Mouse (Mus musculus): ENCODE results near the gene Hexa. TPM values are rescaled to one million over a fixed set of nuclear protein-coding genes. Genes with fewer than 3 reads are reported as not detected.

Hexa gene
- polyA plus RNA-seq, 1 experiment from 2014 or later, result 61.2 TPM

GRCm38 (mm10) chr9:59533889-59534288 is 5.5 kb upstream of the Hexa start:
- 79% methylated on average over 4 of the region's 4 CpGs for WGBS
- Histone ChIP-seq H3K27me3 (replicated peaks) (no peaks in the 10 kb centered on the region), H3K4me1 (peaks cover 1% of the 10 kb centered on the region), H3K27ac (no peak overlapping the region), H3K36me3 (replicated peaks) (no peaks in the 10 kb centered on the region), H3K9ac (no peak overlapping the region), H3K4me3 (no peak overlapping the region), H3K4me2 (no peak overlapping the region), H3K9me3 (no peaks in the 10 kb centered on the region)
- no peak for ATAC-seq (replicated peaks)

DNA sequence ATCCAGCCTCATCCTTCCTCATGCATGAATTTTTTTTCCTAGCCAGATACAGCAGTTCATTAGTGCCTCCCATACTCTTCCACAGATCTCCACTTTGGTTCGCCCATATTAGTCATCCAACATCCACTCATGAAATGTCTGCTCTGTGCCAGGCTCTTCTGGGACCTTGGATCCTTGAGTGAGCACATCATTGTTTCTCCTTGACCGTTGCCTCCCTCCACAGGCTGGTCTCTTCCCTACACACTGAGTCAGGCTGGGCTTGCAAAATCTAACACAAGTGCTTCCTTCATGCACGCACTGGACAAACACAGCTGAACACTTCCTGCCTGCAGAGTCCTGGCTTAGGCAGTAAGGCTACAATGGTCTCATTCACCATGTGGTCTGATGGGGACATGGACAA is 1.7 kb upstream of the Hexa start:
- ATAC-seq (replicated peaks), result no peak
- H3K4me1 ChIP-seq, result peaks cover 25% of the 10 kb centered on the region
- no peaks in the 10 kb centered on the region for H3K36me3 ChIP-seq (replicated peaks)
- H3K9ac ChIP-seq, result no peak overlapping the region
- WGBS, result 88% methylated on average over 3 of the region's 3 CpGs
- H3K27ac ChIP-seq, result no peak overlapping the region
- H3K4me3 ChIP-seq, result no peak overlapping the region
- H3K27me3 ChIP-seq (replicated peaks), result no peaks in the 10 kb centered on the region
- H3K9me3 ChIP-seq, result no peaks in the 10 kb centered on the region
- no peak overlapping the region for H3K4me2 ChIP-seq

GRCm38 (mm10) chr9:59541617-59542016 is 2.3 kb downstream of the Hexa start:
- Histone ChIP-seq H3K27me3 (replicated peaks) (no peaks in the 10 kb centered on the region), H3K4me3 (no peak overlapping the region), H3K4me1 (peaks cover 32% of the 10 kb centered on the region), H3K9ac (no peak overlapping the region), H3K36me3 (replicated peaks) (no peaks in the 10 kb centered on the region), H3K4me2 (peak overlapping the region; percentile 72; the same call in 1 of the 2 replicates), H3K9me3 (no peaks in the 10 kb centered on the region), H3K27ac (no peak overlapping the region)
- ATAC-seq (replicated peaks), result no peak
- WGBS, result 96% methylated on average over 6 of the region's 6 CpGs

DNA sequence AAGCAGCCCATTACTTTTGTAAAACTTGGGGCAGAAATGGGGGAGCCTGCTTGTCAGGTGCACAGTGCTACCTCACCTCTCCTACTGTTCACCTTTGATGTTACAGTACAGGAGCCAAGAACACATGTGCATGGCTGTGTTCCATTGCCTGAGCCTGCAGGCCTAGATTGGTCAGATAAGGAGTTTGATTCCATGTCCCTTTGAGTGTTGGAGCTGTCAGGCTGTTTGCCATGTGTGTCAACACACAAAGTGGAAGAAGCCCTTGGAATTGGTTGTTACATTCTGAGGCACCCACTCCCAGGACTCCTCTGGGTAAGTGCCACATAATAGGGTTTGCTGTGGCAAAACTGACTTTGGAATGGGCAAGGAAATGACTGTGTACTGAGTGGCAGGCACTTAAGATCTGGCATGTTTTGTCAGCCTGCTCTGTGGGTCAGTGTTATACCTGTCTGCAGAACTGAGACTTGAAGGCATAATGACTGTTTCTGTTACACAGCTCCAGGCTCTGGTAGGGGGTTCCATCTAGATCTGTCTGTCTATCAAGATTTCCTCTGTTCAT is 3.5 kb downstream of the Hexa start:
- Histone ChIP-seq H3K4me3 (no peak overlapping the region), H3K36me3 (replicated peaks) (no peaks in the 10 kb centered on the region), H3K27me3 (replicated peaks) (no peaks in the 10 kb centered on the region), H3K27ac (no peak overlapping the region), H3K9ac (no peak overlapping the region), H3K9me3 (no peaks in the 10 kb centered on the region), H3K4me1 (peaks cover 32% of the 10 kb centered on the region), H3K4me2 (no peak overlapping the region)
- ATAC-seq (replicated peaks), result no peak

DNA sequence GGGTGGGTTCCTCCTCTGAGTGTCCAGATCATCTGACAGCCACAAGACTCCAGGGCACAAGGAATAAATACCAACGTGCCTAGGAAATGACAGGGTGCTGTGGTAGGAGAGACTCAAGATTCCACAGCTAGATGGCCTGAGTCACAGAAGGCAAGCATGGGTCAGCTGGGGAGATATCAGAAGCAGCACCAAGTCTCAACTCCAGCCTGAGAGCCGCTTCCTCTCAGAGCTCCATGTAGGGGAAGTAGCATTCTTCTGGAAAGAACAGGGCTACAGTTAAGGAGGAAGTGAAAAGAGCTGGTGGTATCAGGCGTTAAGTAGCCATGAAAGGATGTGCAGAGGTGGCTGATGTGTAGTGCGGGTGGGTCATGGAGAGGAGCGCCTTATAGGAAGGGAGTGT is 5.4 kb downstream of the Hexa start:
- Histone ChIP-seq H3K4me3 (no peak overlapping the region), H3K9ac (no peak overlapping the region), H3K4me2 (no peak overlapping the region), H3K27ac (no peak overlapping the region), H3K9me3 (no peaks in the 10 kb centered on the region), H3K4me1 (peaks cover 26% of the 10 kb centered on the region), H3K27me3 (replicated peaks) (no peaks in the 10 kb centered on the region), H3K36me3 (replicated peaks) (no peaks in the 10 kb centered on the region)
- no peak for ATAC-seq (replicated peaks)
- 92% methylated on average over 5 of the region's 5 CpGs for WGBS

DNA sequence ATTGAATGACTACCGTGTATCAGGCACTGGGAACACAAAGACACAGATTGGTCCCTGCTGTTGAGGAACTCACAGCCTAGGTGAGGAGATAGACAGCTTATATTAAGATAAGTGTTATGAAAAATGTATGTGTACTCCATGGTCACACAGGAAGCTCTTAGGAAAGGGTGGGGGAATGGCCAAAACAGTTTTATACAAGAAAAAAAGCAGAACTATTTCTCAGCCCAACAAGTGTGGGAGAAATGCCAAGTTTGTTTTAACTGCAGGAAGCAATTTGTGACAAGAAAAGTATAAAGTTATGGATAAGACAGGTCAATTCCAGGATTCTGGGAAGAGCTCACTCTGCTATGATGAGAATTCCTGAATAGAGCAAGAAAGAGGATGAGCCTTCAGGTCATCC is 8.5 kb downstream of the Hexa start:
- 90% methylated on average over 1 of the region's 1 CpGs for WGBS
- Histone ChIP-seq H3K27me3 (replicated peaks) (no peaks in the 10 kb centered on the region), H3K4me2 (no peak overlapping the region), H3K36me3 (replicated peaks) (no peaks in the 10 kb centered on the region), H3K9me3 (no peaks in the 10 kb centered on the region), H3K4me3 (no peak overlapping the region), H3K27ac (no peak overlapping the region), H3K4me1 (peaks cover 4% of the 10 kb centered on the region; the same call in 1 of the 2 replicates), H3K9ac (no peak overlapping the region)
- no peak for ATAC-seq (replicated peaks)

- Histone ChIP-seq H3K4me2 (no peak overlapping the region), H3K36me3 (replicated peaks) (no peaks in the 10 kb centered on the region), H3K9ac (no peak overlapping the region), H3K4me3 (no peak overlapping the region), H3K4me1 (no peaks in the 10 kb centered on the region), H3K9me3 (no peaks in the 10 kb centered on the region), H3K27ac (no peak overlapping the region), H3K27me3 (replicated peaks) (no peaks in the 10 kb centered on the region)
- no peak for ATAC-seq (replicated peaks)
- 56% methylated on average over 2 of the region's 2 CpGs for WGBS
Observed at GRCm38 (mm10) chr9:59548961-59549487, 9.7 kb downstream of the Hexa start.

DNA sequence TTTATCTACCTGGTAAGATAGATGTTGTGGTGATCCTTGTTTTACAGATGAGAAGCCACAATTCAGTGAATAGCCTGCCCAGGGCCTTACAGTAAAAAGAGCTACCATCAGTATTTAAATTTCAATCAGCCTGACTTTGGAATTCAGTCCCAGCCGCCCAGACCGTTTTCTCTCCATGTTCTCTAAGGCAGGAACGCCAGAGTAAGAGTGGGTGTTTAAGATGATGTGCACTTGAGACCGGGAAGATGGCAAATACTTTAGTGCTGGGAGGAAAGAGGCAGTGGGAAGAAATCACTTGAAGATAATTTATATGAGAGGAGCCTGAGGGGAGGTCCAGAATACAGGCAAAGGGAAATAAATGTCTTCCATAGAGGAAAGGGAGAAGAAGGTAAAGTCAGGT is 10.7 kb downstream of the Hexa start:
- Histone ChIP-seq H3K4me2 (no peak overlapping the region), H3K9ac (no peak overlapping the region), H3K4me1 (no peaks in the 10 kb centered on the region), H3K9me3 (no peaks in the 10 kb centered on the region), H3K27me3 (replicated peaks) (no peaks in the 10 kb centered on the region), H3K27ac (no peak overlapping the region), H3K4me3 (no peak overlapping the region), H3K36me3 (replicated peaks) (0 out of 2 replicates have a peak, but pooled peaks cover 4% of the 10 kb centered on the region)
- WGBS, result 88% methylated on average over 4 of the region's 4 CpGs
- ATAC-seq (replicated peaks), result no peak

GRCm38 (mm10) chr9:59551017-59551416 is 11.7 kb downstream of the Hexa start:
- 84% methylated on average over 5 of the region's 5 CpGs for WGBS
- H3K4me1 ChIP-seq, result no peaks in the 10 kb centered on the region
- H3K27ac ChIP-seq, result no peak overlapping the region
- no peak for ATAC-seq (replicated peaks)
- no peaks in the 10 kb centered on the region for H3K27me3 ChIP-seq (replicated peaks)
- no peaks in the 10 kb centered on the region for H3K9me3 ChIP-seq
- no peak overlapping the region for H3K4me3 ChIP-seq
- no peak overlapping the region for H3K4me2 ChIP-seq
- H3K9ac ChIP-seq, result no peak overlapping the region
- H3K36me3 ChIP-seq (replicated peaks), result peaks cover 4% of the 10 kb centered on the region; the same call in 1 of the 2 replicates

DNA sequence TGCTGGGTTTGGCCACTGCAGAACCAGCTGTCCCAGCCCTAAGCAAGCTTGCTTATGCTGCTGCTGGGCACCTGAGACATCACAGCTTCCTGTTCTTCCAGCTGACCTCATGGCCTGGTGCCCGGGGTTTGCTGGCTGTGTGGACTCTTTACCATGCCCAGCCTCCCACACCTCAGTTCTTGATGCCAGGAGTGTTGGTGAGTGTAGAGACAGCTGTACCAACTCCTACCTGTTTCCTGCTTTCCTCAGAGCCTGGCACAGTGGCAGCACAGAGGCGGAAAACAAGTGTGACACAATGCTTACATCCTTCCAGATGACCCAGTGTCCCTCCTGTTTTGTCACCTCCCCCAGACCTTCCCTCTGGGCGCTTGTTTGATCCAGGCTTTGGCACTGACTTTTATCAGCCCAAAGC is 12.3 kb downstream of the Hexa start:
- no peaks in the 10 kb centered on the region for H3K9me3 ChIP-seq
- ATAC-seq (replicated peaks), result no peak
- no peaks in the 10 kb centered on the region for H3K4me1 ChIP-seq
- H3K9ac ChIP-seq, result no peak overlapping the region
- H3K27me3 ChIP-seq (replicated peaks), result no peaks in the 10 kb centered on the region
- H3K4me2 ChIP-seq, result no peak overlapping the region
- H3K4me3 ChIP-seq, result no peak overlapping the region
- peaks cover 4% of the 10 kb centered on the region; the same call in 1 of the 2 replicates for H3K36me3 ChIP-seq (replicated peaks)
- H3K27ac ChIP-seq, result no peak overlapping the region
- WGBS, result 93% methylated on average over 3 of the region's 3 CpGs

GRCm38 (mm10) chr9:59552610-59553009 is 13.3 kb downstream of the Hexa start:
- no peak for ATAC-seq (replicated peaks)
- 87% methylated on average over 5 of the region's 5 CpGs for WGBS
- H3K9ac ChIP-seq, result no peak overlapping the region
- no peak overlapping the region for H3K4me3 ChIP-seq
- no peaks in the 10 kb centered on the region for H3K27me3 ChIP-seq (replicated peaks)
- no peaks in the 10 kb centered on the region for H3K4me1 ChIP-seq
- no peak overlapping the region for H3K27ac ChIP-seq
- H3K4me2 ChIP-seq, result no peak overlapping the region
- peaks cover 4% of the 10 kb centered on the region; the same call in 1 of the 2 replicates for H3K36me3 ChIP-seq (replicated peaks)
- H3K9me3 ChIP-seq, result no peaks in the 10 kb centered on the region

- ATAC-seq (replicated peaks), result no peak
- 95% methylated on average over 4 of the region's 4 CpGs for WGBS
Observed at GRCm38 (mm10) chr9:59553719-59554118, 14.4 kb downstream of the Hexa start.

GRCm38 (mm10) chr9:59565600-59565999 is 26.3 kb downstream of the Hexa start:
- Histone ChIP-seq H3K4me2 (no peak overlapping the region), H3K9ac (no peak overlapping the region), H3K9me3 (no peaks in the 10 kb centered on the region), H3K36me3 (replicated peaks) (peaks cover 28% of the 10 kb centered on the region), H3K27me3 (replicated peaks) (no peaks in the 10 kb centered on the region), H3K4me3 (no peak overlapping the region), H3K27ac (no peak overlapping the region), H3K4me1 (no peaks in the 10 kb centered on the region)
- WGBS, result 24% methylated on average over 4 of the region's 4 CpGs
- no peak for ATAC-seq (replicated peaks)

More at GRCm38 (mm10) chr9:59553719-59554118, 14.4 kb downstream of the Hexa start:
- Histone ChIP-seq H3K4me3 (no peak overlapping the region), H3K9ac (no peak overlapping the region), H3K4me2 (no peak overlapping the region), H3K4me1 (no peaks in the 10 kb centered on the region), H3K27ac (no peak overlapping the region), H3K9me3 (no peaks in the 10 kb centered on the region), H3K27me3 (replicated peaks) (no peaks in the 10 kb centered on the region), H3K36me3 (replicated peaks) (peaks cover 10% of the 10 kb centered on the region; the same call in 1 of the 2 replicates)
